Mouse (Mus musculus): ENCODE results near the gene Sema4c. TPM values are rescaled to one million over a fixed set of nuclear protein-coding genes. Genes with fewer than 3 reads are reported as not detected.
A peak's percentile ranks its signal among the peaks of the same experiment; 100 is the strongest.

Sema4c gene
- total RNA-seq, 1 experiment from 2014 or later = 1.9 TPM

DNA sequence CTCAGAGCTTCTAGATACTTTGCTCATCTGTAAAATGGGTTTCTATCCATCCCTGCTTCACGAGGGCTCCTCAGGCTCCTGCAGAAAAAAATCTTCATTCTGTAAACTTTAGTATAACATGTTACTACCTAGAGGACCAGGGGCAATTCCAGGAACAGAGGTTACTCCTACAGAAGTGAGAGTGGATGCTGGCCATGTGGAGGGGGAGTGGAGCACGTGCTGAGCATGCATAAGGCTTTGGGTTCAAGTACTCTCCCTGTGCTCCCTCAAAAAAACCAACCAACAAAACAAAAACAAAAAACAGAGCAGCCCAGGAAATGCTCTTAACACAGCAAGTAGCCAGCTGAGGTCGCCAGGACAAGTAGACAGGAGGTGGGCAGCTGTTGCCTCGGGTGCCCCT is 5.5 kb upstream of the Sema4c start:
- no peak for ATAC-seq (replicated peaks in 1 of 2; ENCODE audit: insufficient read depth in 1 of 2, low FRiP score in 2 of 2, low TSS enrichment in 1 of 2, low read depth in 1 of 2, poor library complexity in 2 of 2, severe bottlenecking in 2 of 2)

- no peak for ATAC-seq (replicated peaks in 1 of 2; ENCODE audit: insufficient read depth in 1 of 2, low FRiP score in 2 of 2, low TSS enrichment in 1 of 2, low read depth in 1 of 2, poor library complexity in 2 of 2, severe bottlenecking in 2 of 2)
Measured at GRCm38 (mm10) chr1:36563197-36563596, 5.0 kb upstream of the Sema4c start.

DNA sequence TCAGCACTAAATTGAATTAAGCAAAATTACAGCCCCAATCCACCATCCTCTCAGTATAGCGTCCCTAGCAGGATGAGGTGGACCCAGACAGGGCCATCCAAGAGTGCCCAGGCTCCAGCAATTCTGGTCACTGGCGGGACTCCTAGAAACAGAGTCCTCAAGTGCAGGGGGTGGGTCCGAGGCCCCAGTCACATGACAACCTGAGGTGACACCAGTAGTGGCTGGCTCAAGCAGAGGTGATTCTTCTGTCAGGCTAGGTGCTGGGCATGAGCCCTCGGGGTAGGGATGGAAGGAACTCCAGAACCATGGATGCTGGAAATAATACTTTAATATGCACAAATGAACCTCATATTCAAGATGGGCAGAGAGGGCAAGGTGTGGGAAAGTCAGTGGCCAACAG is 4.2 kb upstream of the Sema4c start:
- ATAC-seq (replicated peaks in 1 of 2; ENCODE audit: insufficient read depth in 1 of 2, low FRiP score in 2 of 2, low TSS enrichment in 1 of 2, low read depth in 1 of 2, poor library complexity in 2 of 2, severe bottlenecking in 2 of 2) = no peak

DNA sequence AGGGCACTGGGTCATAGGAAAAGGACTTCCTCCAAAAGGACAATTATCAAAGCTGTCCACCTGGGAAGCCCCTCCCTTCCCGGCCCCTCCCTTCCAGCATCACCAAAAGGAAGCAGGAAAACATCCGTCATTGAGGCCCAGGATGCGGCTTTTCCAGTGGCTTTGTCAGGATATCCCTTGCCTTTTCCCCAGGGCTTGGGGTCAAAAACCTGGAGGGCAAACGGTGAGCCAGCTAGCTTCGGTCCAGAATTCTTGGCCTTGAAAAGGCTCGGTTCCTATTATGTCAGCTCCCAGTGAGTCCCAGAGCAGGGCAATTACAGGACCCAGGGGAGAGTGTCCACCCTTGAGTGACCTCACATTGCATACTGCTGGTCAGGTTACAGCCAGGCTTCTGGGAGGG is 2.8 kb upstream of the Sema4c start:
- no peak for ATAC-seq (replicated peaks in 1 of 2; ENCODE audit: insufficient read depth in 1 of 2, low FRiP score in 2 of 2, low TSS enrichment in 1 of 2, low read depth in 1 of 2, poor library complexity in 2 of 2, severe bottlenecking in 2 of 2)

- ATAC-seq (replicated peaks in 1 of 2; ENCODE audit: insufficient read depth in 1 of 2, low FRiP score in 2 of 2, low TSS enrichment in 1 of 2, low read depth in 1 of 2, poor library complexity in 2 of 2, severe bottlenecking in 2 of 2) = no peak
Measured at GRCm38 (mm10) chr1:36559888-36560287, 1.7 kb upstream of the Sema4c start.

DNA sequence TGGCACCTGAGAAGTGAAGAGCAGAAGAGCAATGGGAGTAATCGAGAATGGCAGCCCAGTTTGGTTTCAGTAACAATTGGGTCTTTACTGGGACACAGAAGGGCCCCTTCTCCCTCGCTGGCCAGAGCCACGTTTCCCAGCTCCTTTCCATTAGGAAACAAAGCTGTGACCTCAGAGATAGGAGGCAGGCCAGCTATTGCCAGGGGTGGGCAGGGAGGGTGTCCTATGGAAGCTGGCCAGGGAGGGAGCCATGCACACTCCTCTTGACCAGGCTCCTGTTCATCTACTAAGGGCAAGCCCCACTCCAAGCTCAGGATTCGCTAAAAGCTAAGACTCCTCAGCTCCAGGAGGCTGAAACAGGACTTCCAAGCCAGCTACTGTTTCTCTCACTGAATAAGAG is 1.1 kb upstream of the Sema4c start:
- ATAC-seq (replicated peaks in 1 of 2; ENCODE audit: insufficient read depth in 1 of 2, low FRiP score in 2 of 2, low TSS enrichment in 1 of 2, low read depth in 1 of 2, poor library complexity in 2 of 2, severe bottlenecking in 2 of 2) = no peak

DNA sequence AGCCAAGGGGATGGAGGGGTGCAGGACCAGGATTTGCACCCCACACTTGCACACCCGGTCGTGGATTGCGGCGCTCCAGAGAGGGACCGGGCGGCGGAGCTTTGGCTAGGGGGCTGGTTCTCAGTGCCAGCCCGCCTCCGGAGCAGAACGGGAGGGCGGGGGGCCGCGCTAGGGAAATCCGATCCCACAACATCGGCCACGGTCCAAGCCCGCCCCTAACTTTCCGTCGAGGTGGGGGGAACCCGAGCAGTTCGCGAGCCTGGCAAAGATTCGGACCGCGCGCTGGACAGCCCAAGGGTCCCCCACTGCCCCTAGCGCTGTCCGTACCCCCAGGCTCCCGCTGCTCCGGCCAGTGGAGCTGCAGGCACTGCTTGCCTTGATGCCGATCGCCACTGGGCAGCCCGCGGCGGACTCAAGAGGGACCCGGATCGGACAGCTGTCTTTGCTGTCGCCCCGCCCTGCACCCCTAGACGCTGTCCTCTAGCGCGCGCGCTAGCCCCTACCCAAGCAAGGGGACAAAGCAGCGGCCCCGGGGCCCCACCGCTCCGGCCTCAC is 615 bp downstream of the Sema4c start:
- peak; percentile 14 to 25; a peak in 3 of 4 replicates for ATAC-seq (replicated peaks in 1 of 2; ENCODE audit: insufficient read depth in 1 of 2, low FRiP score in 2 of 2, low TSS enrichment in 1 of 2, low read depth in 1 of 2, poor library complexity in 2 of 2, severe bottlenecking in 2 of 2)

- ATAC-seq (replicated peaks in 1 of 2; ENCODE audit: insufficient read depth in 1 of 2, low FRiP score in 2 of 2, low TSS enrichment in 1 of 2, low read depth in 1 of 2, poor library complexity in 2 of 2, severe bottlenecking in 2 of 2) = peak; percentile 64
Measured at GRCm38 (mm10) chr1:36556553-36557456, 1.3 kb downstream of the Sema4c start.

- no peak for ATAC-seq (replicated peaks in 1 of 2; ENCODE audit: insufficient read depth in 1 of 2, low FRiP score in 2 of 2, low TSS enrichment in 1 of 2, low read depth in 1 of 2, poor library complexity in 2 of 2, severe bottlenecking in 2 of 2)
Measured at GRCm38 (mm10) chr1:36555798-36556395, 2.3 kb downstream of the Sema4c start.

DNA sequence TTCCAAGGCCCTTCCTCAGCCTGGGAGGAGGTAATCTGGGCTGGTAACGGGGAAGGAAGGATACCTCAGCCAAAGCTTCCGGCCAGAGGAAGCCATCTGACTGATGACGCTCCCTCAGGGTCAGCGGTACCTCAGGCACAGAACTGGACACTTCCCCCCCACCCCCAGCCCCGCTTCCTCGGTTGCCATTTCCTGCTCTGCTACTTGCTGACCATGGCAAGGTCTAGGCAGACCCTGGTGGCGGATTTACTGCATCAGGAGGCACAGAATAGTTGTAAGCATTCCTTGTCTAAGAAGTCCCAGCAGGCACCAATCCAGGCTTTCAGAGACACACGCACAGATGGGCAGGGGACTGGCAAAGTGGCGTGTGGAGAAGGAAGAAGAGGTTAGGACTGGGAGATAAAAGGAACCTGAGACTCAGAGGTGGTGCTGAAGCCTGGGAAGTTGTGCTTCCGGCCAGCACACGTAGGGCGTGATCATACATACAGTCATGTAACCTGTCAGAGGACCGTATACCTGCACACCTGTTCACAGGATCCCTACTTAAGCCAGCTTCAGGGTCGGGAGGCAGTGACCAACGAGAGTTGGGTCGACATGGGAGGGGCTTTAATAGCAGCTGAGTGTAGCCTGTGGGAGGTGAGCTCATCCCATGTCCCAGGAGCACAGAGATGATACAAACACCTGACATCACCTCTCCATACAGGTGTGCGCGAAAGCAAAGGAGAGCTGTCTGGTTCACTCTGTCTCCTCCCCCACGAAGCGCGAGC is 3.3 kb downstream of the Sema4c start:
- no peak for ATAC-seq (replicated peaks in 1 of 2; ENCODE audit: insufficient read depth in 1 of 2, low FRiP score in 2 of 2, low TSS enrichment in 1 of 2, low read depth in 1 of 2, poor library complexity in 2 of 2, severe bottlenecking in 2 of 2)

DNA sequence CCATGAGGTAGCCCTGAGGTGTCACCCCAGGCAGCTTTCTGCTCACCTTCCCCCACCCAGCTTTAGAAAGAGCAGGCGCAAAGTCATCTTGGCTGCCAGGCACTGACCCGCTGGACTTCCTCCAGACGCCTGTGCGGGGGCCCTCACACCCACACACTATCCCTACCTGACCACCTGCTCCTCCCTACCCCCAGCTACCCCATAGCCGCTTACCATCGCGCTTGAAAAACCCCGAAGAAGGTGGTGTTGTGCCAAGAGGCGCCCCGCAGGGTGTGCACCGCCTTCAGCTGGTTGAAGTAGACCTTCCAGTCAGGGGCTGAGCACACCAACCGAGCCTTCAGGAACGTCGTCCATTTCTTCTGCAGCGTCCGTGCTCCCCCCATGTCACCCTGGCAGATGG is 5.6 kb downstream of the Sema4c start:
- no peak for ATAC-seq (replicated peaks in 1 of 2; ENCODE audit: insufficient read depth in 1 of 2, low FRiP score in 2 of 2, low TSS enrichment in 1 of 2, low read depth in 1 of 2, poor library complexity in 2 of 2, severe bottlenecking in 2 of 2)

- ATAC-seq (replicated peaks in 1 of 2; ENCODE audit: insufficient read depth in 1 of 2, low FRiP score in 2 of 2, low TSS enrichment in 1 of 2, low read depth in 1 of 2, poor library complexity in 2 of 2, severe bottlenecking in 2 of 2) = no peak
Measured at GRCm38 (mm10) chr1:36551904-36552303, 6.2 kb downstream of the Sema4c start.

GRCm38 (mm10) chr1:36550075-36550863 is 7.9 kb downstream of the Sema4c start:
- no peak for ATAC-seq (replicated peaks in 1 of 2; ENCODE audit: insufficient read depth in 1 of 2, low FRiP score in 2 of 2, low TSS enrichment in 1 of 2, low read depth in 1 of 2, poor library complexity in 2 of 2, severe bottlenecking in 2 of 2)

DNA sequence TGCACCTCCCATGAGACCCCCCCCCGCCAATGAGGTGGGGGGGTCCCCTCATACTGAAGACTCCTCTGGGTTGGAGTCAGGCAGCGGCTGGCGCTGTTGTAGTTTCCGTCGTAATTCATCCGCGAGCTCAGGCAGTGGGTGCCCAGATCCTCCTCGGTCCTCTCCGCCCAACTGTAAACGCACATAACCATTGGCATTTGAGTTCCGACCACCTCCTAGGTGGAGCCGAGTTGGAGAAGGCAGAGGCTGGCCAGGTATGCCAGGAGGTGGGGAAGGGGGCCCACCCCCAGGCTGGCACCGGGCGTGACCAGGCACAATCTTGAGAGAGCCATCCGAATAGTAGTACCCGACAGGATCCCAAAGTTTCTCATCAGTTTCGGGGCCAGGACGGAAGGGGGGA is 8.7 kb downstream of the Sema4c start:
- no peak for ATAC-seq (replicated peaks in 1 of 2; ENCODE audit: insufficient read depth in 1 of 2, low FRiP score in 2 of 2, low TSS enrichment in 1 of 2, low read depth in 1 of 2, poor library complexity in 2 of 2, severe bottlenecking in 2 of 2)

- no peak for ATAC-seq (replicated peaks in 1 of 2; ENCODE audit: insufficient read depth in 1 of 2, low FRiP score in 2 of 2, low TSS enrichment in 1 of 2, low read depth in 1 of 2, poor library complexity in 2 of 2, severe bottlenecking in 2 of 2)
Measured at GRCm38 (mm10) chr1:36548771-36549170, 9.4 kb downstream of the Sema4c start.

- no peak for ATAC-seq (replicated peaks in 1 of 2; ENCODE audit: insufficient read depth in 1 of 2, low FRiP score in 2 of 2, low TSS enrichment in 1 of 2, low read depth in 1 of 2, poor library complexity in 2 of 2, severe bottlenecking in 2 of 2)
Measured at GRCm38 (mm10) chr1:36547981-36548598, 10.1 kb downstream of the Sema4c start.
